Mouse (Mus musculus) megakaryocyte, adult 5-6 weeks (primary cell): ENCODE data around the gene Slc7a8. TPM values are rescaled to one million over a fixed set of nuclear protein-coding genes. Genes with fewer than 3 reads are reported as not detected.
A peak's percentile ranks its signal among the peaks of the same experiment; 100 is the strongest.

Experiments used
- ATAC-seq: 2 replicates; pipeline ENCODE4 v1.8.0; 2016; ENCODE audit warnings: mild to moderate bottlenecking, inconsistent platforms; ENCODE audit not compliant: poor library complexity, severe bottlenecking
- total RNA-seq, 2 experiments: library from RNA; stranded (forward) in 1 of 2; stranded (reverse) in 1 of 2; fragments of 153-499, 151-499 nt in 1 of 2; fragments of 221-1000, 200-1000 nt in 1 of 2; gene quantifications; 2 replicates each; pipeline versions ENCODE4 v1.2.3 to v1.2.4; 2015 to 2017

Gene Slc7a8
- total RNA-seq, 2 experiments from 2014 or later, result 1.3 to 14.3 TPM

DNA sequence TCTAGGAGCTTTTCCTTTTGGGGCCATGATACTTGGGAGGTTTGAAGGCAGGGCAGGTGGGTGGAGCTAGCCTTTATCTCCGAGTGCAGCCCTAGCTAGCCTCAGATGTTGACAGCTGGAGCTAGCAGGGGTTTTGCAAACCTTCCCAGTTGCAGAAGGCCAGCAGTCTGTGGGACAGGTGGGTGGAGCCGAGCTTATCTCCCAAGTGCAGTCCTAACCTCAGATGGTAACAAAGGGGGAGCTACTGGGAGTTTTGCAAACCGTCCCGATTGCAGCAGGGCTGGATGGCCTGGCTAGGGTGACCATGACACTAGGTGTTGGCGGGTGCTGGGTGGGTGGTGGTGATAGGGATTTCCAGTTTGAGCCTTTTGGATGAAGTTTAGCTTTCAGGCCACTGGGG is 75.9 kb downstream of the Slc7a8 start:
- ATAC-seq, result peak; percentile 56

DNA sequence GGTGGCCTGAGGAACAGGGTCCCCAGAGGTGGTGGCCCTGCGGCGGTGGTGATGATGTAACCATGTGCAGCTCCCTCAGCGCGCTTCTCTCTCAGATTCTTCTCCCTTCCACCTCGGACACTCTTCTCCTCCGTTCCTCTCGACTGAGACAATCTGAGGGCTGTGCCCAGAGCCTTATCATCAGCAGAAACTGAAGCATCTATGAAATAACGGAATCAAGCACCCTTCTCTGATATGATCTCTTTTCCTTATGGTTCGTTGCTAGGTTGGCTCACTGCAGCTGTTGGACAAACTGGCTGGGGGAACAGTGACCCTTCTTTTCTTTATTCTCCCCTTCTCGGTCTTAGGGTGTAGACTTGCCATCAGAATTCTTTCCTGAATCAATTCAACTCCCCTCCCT is 78.5 kb downstream of the Slc7a8 start:
- ATAC-seq, result no peak

DNA sequence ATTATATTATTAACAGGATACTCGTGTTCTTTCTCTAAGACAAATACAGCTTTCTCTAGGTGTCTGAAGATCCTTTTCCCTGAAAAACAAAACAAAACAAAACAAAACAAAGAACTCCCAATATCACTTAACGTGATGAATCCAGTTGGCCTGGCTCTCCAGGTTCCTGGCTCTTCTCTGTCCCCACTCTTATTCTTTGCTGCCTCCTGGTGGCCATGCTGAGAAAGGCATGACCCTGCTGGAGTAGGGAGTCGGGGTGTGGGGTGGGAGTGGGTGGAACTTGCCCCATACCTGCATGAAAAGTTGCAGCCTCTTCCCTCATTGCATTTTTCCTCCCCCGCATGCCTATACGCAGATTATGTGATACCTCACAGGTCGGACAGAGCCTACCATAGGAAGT is 80.4 kb downstream of the Slc7a8 start:
- peak; percentile 78 for ATAC-seq

DNA sequence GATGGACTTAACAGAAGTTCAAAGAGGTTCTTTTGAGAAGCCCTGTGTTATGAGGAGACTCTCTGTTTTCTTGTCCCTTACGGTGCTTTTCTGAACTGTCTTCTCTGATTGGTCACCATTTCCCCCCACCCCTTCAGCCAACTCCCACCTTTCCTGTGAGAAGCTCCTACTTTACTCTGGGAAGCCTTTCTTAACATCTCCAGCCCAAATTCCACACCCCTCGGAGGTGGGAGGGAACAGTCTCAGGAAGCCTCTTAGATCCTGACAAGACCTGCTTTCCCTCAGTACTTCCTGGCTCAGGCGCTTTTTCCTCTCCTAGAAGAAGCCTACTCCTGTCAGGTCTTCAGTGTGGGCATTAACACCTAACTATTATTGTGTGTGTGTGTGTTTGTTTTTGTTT is 82.2 kb downstream of the Slc7a8 start:
- no peak for ATAC-seq

DNA sequence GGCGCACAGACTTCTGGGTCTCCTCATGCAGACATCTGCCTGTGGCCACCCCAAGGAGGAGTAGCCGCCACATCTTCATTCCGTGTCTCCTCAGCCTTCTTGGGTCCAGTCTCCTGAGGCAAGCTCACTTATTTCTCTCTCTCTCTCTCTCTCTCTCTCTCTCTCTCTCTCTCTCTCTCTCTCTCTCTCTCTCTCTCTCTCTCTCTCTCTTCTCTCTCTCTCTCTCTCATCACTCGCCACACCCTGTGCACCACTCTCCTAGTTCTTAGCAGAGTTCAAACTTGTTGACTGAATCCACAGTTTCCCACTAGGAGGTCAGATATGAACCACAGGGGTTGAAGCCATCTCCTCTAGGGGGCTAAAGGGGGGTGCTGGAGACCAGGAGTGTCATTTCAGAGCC is 83.0 kb downstream of the Slc7a8 start, which contains the start of gene Gm29776:
TSS of gene Gm29776 (minus strand) at position 101 of the 400 bp plus-strand sequence.
- no peak for ATAC-seq

DNA sequence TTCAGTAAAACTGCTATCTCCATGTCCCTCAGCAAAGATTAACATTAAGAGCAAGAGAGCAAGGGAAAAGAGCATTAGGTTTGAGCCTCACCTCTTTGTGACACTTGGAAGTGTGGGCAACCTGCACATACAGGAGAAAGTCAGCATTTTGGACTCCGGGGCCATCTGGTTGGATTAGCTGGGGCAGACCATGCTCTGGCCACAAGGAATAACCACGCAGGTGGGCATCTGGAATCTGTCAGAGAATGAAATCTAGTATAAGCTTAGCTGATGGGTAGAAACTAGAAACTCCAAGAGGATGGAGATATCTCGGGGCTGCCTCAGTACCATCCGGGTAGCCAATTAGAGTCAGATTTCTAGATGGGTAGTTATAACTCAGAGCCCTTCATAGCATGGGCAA is 85.0 kb downstream of the Slc7a8 start:
- no peak for ATAC-seq

DNA sequence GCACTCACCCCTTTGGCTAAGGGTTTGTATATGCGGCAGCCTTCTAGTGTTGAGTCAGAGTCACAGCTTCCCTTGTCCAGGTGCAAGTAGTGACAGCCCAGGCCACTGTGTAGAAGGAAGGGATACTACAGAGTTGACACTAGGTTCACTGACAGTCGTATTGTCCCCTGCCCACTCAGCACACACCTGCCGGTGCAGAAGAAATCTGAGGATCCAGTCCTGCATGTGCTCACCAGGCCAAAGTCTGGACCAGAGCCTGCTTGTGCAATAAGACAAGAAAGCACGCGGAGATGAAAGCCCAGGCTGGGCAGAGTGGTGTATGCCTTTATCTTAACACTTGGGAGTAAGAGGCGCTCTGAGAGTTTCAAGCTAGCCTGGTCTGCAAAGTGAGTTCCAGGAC is 86.7 kb downstream of the Slc7a8 start:
- peak; percentile 35 for ATAC-seq

DNA sequence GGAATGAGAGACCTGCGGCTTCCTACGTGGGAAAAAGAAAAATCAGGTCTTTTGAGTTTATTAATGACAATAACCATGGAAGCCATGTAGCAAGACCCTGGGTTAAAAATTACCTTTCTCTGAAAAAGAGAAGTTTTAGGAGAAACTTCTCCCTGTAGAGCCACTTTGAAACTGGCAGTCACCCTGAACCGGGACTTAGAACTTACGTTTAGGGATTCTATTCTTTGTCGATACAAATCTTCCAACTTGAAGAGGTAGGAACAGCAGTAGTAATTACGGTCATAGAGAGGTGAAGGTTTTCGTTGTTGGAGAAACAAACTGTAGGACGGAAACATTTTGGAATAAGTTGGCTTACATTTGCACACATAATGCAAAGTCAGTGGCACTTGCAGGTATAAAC is 94.5 kb downstream of the Slc7a8 start:
- no peak for ATAC-seq

DNA sequence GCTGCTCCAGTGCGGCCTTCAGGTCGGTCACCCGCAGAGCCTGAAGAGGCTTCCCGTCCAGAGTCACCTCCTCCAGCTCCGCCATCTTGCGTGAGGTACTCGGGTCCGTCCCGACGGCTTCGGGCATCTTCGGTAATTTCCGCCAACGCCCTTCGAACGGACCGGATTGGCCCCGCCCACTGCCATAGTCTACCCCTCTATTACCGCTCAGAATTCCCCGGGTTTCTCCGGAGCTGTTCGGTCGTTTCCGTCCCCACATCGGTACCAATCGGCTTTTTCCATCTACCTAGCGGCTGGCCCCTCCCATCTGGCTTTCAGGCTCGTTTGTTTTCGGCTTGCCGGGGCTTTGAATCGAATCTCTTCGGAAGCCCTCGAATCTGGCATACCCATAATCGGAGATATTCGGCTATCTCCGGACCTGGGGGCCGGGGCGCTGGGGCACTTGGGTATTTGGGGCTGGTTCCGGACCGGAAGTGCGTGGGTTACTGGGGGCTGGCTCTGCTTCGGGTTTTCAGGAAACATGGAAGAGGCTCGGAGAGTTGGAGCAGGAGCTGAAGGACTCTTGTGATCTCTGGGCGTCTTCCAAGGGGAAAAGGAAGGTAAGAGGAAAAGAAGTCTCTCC is 95.1 kb downstream of the Slc7a8 start, which contains the start of gene Acin1:
TSS of gene Acin1 (minus strand) at position 410 of the 622 bp plus-strand sequence.
- ATAC-seq, result peak; percentile 87

DNA sequence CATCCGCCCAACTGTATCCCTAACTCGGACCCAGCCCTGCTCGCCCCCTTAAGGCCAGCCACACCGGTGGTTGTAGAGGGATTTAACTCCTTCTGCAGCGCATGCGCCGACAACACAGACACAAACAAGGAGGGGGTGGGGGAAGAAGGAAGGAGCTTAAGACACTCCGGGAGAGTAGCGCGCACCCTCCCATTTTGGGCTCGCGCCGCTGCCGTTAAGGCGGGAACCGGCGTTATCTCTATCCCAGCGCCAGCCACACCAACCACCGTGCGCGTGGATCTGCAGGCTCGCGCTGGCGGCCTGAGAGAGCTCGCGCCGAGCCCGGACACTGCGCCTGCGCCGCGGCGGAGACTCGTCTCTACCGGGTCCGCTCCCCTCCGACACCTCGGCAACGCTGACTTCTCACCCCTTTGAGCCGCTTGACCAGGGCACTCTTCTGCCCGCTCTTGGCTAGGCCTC is 95.7 kb downstream of the Slc7a8 start, which contains the start of gene 1700123O20Rik:
TSS of gene 1700123O20Rik (plus strand) at position 154 of the 459 bp plus-strand sequence.
- ATAC-seq, result peak; percentile 41

DNA sequence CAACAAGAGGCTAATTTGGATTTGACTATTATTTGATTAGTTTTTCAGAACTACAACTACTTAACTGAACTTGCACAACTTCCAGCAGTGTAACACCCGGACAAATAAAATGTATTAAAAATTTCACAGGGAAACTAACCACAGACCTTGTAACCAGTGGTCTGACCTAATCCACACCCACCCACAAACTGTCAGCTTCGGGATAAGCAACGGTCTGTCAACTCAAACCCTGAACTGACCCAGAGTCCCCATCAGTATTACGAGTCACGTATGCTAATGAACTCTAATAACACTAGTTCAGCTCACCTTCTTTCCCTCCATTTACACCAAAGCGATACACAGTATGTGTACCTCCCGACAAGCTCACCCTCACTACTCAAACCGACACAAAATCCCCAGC is 96.3 kb downstream of the Slc7a8 start:
- ATAC-seq, result no peak

DNA sequence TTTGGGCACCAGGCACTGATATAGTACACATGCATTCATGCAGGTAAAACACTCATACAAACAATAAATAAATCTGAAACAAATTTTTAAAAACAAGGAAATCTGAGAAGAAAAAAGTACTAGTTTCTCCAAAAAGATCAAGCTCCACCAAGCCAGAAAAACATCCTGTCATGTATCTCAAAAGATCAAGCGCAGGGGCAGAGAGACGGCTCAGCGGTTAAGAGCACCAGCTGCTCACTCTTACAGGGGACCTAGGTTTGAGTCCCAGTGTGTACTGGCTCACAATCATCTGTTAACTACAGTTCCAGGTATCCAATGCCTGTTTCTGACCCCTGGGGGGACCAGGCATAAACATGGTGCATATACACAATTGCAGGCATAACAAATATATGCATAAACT is 99.3 kb downstream of the Slc7a8 start:
- ATAC-seq, result no peak

DNA sequence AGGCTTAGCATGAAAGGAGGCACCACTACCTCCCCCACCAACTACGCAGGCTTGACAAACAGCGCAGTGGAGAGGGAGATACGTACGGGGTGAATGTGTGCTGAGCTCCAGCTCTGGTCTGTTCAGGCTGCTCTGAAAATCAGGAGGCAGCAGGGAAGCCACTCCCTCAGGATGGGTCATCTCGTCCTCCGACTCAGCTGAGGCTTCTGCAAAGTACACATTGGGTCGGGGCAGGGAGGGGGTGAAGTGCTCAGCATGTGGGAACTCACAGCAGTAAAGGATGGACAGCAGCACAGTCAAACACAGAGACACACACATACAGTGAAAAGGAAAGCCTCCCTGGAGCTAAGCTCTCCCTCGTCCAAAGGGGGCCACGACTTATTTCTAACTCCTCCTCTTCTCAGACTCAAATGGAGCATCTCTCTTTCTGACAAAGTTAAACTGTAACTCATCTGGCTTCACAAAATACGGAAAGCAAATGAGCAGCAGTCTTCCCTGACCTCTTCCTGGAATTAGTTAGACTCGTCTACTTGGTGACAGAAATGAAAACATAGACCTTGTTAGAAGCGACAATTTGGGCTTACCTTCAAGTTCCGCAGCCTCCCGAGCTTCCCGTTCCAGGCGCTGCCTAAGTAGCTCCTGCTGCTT is 103.0 kb downstream of the Slc7a8 start:
- ATAC-seq, result no peak

DNA sequence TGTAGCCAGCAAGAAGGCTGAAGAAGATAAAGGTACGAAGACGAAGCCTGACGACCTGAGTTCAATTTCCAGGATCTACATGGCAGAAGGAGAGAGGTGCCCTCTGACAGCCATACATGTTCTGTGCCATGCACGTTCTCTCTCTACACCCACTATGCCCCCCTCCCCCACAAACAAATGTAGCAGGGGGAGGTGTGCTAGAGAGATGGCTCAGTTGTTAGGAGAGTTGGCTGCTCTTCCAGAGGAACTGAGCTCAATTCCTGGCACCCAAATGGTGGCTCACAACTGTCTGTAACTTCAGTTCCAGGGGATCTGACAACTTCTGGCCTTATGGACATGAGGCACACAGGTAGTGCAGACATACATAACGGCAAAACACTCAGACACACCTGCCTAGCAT is 105.5 kb downstream of the Slc7a8 start:
- ATAC-seq, result no peak

DNA sequence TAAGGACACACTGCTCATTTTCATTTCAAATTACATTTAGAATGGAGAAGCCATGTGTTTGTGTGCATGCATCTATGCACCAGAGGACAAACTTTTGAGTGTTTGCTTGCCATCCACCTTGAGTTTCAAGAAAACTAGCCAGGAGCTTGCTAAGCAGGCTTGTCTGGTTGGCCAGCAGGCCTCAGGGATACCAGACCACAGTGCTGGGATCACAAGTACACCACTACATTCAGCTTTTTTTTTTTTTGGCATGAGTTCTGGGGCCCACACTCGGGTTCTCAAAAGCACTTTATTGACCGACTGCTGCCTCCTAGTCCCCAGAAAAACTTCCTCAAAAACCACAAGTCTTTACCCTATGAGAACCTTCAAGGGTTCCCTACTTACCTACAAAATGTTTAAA is 107.4 kb downstream of the Slc7a8 start:
- no peak for ATAC-seq

Other genes starting within 250 kb of the Slc7a8 start
- 43.9 and 48.7 TPM in 2 replicates for gene Haus4, start 227.3 kb downstream of the Slc7a8 start, total RNA-seq (2015)
- gene Haus4, start 227.3 kb downstream of the Slc7a8 start, total RNA-seq (2017), result 50.6 and 51.6 TPM in 2 replicates
- gene Ajuba, start 204.4 kb downstream of the Slc7a8 start, total RNA-seq (2015), result 0.11 and 0.54 TPM in 2 replicates
- 0.57 and 0.73 TPM in 2 replicates for gene Ajuba, start 204.4 kb downstream of the Slc7a8 start, total RNA-seq (2017)
- 4.3 and 4.8 TPM in 2 replicates for gene 4931414P19Rik, start 176.0 kb downstream of the Slc7a8 start, total RNA-seq (2015)
- gene 4931414P19Rik, start 176.0 kb downstream of the Slc7a8 start, total RNA-seq (2017), result 4.1 and 4.9 TPM in 2 replicates
- 133 and 145 TPM in 2 replicates for gene Psmb5, start 163.9 kb downstream of the Slc7a8 start, total RNA-seq (2015)
- gene Psmb5, start 163.9 kb downstream of the Slc7a8 start, total RNA-seq (2017), result 41.4 and 51.1 TPM in 2 replicates
- gene Psmb11, start 160.5 kb downstream of the Slc7a8 start, total RNA-seq (2015), result not detected in 2 replicates
- not detected in 2 replicates for gene Psmb11, start 160.5 kb downstream of the Slc7a8 start, total RNA-seq (2017)
- gene Gm17606, start 141.0 kb downstream of the Slc7a8 start, total RNA-seq (2015), result not detected in 2 replicates
- gene Gm17606, start 141.0 kb downstream of the Slc7a8 start, total RNA-seq (2017), result not detected in 2 replicates
- gene Cdh24, start 140.6 kb downstream of the Slc7a8 start, total RNA-seq (2015), result 0.27 and 0.78 TPM in 2 replicates
- 0.51 and 0.57 TPM in 2 replicates for gene Cdh24, start 140.6 kb downstream of the Slc7a8 start, total RNA-seq (2017)
- gene 1700123O20Rik, start 95.7 kb downstream of the Slc7a8 start, total RNA-seq (2015), result 57.9 and 59.1 TPM in 2 replicates
- 34.3 and 34.8 TPM in 2 replicates for gene 1700123O20Rik, start 95.7 kb downstream of the Slc7a8 start, total RNA-seq (2017)
- 99.7 and 131 TPM in 2 replicates for gene Acin1, start 95.0 kb downstream of the Slc7a8 start, total RNA-seq (2015)
- gene Acin1, start 95.0 kb downstream of the Slc7a8 start, total RNA-seq (2017), result 173 and 223 TPM in 2 replicates
- 0.25 and 0.46 TPM in 2 replicates for gene Gm29776, start 83.1 kb downstream of the Slc7a8 start, total RNA-seq (2015)
- not detected in 2 replicates for gene Gm29776, start 83.1 kb downstream of the Slc7a8 start, total RNA-seq (2017)
- 24.4 and 26.0 TPM in 2 replicates for gene Cebpe, start 69.8 kb downstream of the Slc7a8 start, total RNA-seq (2015)
- gene Cebpe, start 69.8 kb downstream of the Slc7a8 start, total RNA-seq (2017), result 41.9 and 52.8 TPM in 2 replicates
- not detected in 2 replicates for gene Rnf212b, start 32.2 kb upstream of the Slc7a8 start, total RNA-seq (2015)
- gene Rnf212b, start 32.2 kb upstream of the Slc7a8 start, total RNA-seq (2017), result not detected in 2 replicates
- 6.3 and 6.8 TPM in 2 replicates for gene Homez, start 89.0 kb upstream of the Slc7a8 start, total RNA-seq (2015)
- 4.6 and 13.3 TPM in 2 replicates for gene Homez, start 89.0 kb upstream of the Slc7a8 start, total RNA-seq (2017)
- 9.8 and 11.9 TPM in 2 replicates for gene Ppp1r3e, start 95.6 kb upstream of the Slc7a8 start, total RNA-seq (2015)
- gene Ppp1r3e, start 95.6 kb upstream of the Slc7a8 start, total RNA-seq (2017), result 0.22 and 1.8 TPM in 2 replicates
- 2.1 and 3.0 TPM in 2 replicates for gene Bcl2l2, start 101.4 kb upstream of the Slc7a8 start, total RNA-seq (2015)
- 4.4 and 6.2 TPM in 2 replicates for gene Bcl2l2, start 101.4 kb upstream of the Slc7a8 start, total RNA-seq (2017)
- not detected in 2 replicates for gene Gm20521, start 101.5 kb upstream of the Slc7a8 start, total RNA-seq (2015)
- gene Gm20521, start 101.5 kb upstream of the Slc7a8 start, total RNA-seq (2017), result not detected in 2 replicates
- gene Pabpn1, start 110.6 kb upstream of the Slc7a8 start, total RNA-seq (2015), result 48.9 and 67.2 TPM in 2 replicates
- gene Pabpn1, start 110.6 kb upstream of the Slc7a8 start, total RNA-seq (2017), result 153 and 165 TPM in 2 replicates
- 0.11 and 0.56 TPM in 2 replicates for gene Slc22a17, start 131.2 kb upstream of the Slc7a8 start, total RNA-seq (2015)
- gene Slc22a17, start 131.2 kb upstream of the Slc7a8 start, total RNA-seq (2017), result 0.73 TPM in 1 of 2 replicates, not detected in the other
- not detected in 2 replicates for gene Efs, start 144.2 kb upstream of the Slc7a8 start, total RNA-seq (2015)
- not detected in 2 replicates for gene Efs, start 144.2 kb upstream of the Slc7a8 start, total RNA-seq (2017)
- not detected in 2 replicates for gene Il25, start 150.7 kb upstream of the Slc7a8 start, total RNA-seq (2015)
- gene Il25, start 150.7 kb upstream of the Slc7a8 start, total RNA-seq (2017), result not detected in 2 replicates
- gene Cmtm5, start 154.3 kb upstream of the Slc7a8 start, total RNA-seq (2015), result not detected in 2 replicates
- gene Cmtm5, start 154.3 kb upstream of the Slc7a8 start, total RNA-seq (2017), result not detected in 2 replicates
- not detected in 2 replicates for gene Myh6, start 185.0 kb upstream of the Slc7a8 start, total RNA-seq (2015)
- gene Myh6, start 185.0 kb upstream of the Slc7a8 start, total RNA-seq (2017), result not detected in 2 replicates
- gene Gm17428, start 195.0 kb upstream of the Slc7a8 start, total RNA-seq (2015), result not detected in 2 replicates
- gene Gm17428, start 195.0 kb upstream of the Slc7a8 start, total RNA-seq (2017), result not detected in 2 replicates
- gene Myh7, start 212.7 kb upstream of the Slc7a8 start, total RNA-seq (2015), result not detected in 2 replicates
- gene Myh7, start 212.7 kb upstream of the Slc7a8 start, total RNA-seq (2017), result not detected in 2 replicates
- gene Ngdn, start 233.5 kb upstream of the Slc7a8 start, total RNA-seq (2015), result 56.1 and 56.9 TPM in 2 replicates
- gene Ngdn, start 233.5 kb upstream of the Slc7a8 start, total RNA-seq (2017), result 32.9 and 52.7 TPM in 2 replicates